Mouse (Mus musculus) bone marrow, adult 2 months (tissue): ENCODE results near the gene Magi2.

ENCODE experiments used
- CTCF ChIP-seq: fragments of 200-500 bp; IDR thresholded peaks from 2 replicates; pipeline ENCODE4 v1.5.1; 2011; ENCODE audit warnings: low read length, control low read depth; ENCODE audit not compliant: control insufficient read depth, insufficient read depth
- POLR2A ChIP-seq: fragments of 200-500 bp; IDR thresholded peaks from 2 replicates; pipeline ENCODE4 v1.6.1; 2011; ENCODE audit warnings: low read depth, mild to moderate bottlenecking, control low read depth, low read length, borderline replicate concordance; ENCODE audit not compliant: control insufficient read depth

DNA sequence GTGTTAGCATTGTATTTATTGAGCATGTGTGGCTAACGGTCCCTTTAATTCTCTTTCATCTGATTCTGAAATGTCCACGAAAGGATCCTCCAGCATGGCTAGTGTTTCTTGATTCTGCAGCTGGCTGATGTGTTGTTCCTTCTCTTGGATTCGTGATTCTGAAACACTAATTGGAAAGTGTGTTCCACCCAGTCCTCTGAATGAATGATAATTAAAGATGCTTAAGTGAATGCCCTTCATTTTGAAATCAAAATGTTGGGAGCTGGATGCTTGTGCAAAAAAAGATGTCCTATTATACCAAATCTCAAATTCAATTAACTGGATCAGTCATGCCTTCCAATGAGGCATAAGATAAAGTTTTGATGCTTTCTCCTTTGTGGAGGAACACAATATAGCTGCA is 1132.2 kb downstream of the Magi2 start:
- TF ChIP-seq CTCF (no peak), POLR2A (no peak)
